18 mouse cellular contexts compared by ENCODE assay signal in the genomic region with DNA sequence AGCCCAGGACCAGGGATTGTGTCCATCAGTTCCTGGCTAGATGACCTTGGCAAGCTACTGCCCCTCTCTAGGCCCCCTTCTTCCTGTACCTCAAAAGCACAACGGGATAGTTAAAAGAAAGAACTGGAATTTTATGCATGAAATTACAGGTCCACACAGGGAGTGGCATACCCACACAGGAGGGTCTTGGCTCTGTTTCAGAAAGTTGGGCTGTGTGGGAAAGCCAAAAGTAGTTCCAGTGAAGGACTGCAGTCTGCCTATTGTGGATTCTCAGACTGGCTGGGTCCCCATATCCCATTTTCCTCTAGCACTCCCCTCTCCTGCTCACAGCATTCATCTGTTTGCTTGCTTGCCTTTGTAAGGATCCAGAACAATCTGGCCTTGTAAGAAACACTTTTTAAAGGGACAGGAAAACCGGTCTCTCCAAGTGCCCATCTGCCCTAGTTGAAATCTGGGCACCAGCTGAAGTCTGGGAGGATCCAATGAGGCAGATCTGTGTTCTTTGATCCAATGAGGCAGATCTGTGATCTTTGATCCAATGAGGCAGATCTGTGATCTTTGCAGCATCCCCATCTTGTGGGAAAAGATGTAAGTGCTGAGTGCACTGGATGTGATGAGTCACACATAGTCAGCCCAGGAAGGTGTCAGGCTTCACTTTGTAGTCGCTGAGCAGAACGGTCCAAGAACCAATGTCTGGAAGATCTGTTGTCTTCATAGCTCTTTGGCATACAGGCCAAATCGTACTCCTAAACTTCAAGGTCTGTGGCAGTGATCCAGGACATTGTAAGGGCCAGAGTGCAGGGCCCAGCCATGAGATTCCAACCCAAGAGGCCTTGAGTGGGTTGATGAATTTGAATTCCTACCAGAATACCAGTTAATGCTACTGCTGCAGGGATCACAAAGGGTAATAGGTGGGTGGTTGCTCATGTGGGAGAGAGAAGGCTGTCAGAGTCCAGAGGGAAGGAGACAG. TPM values are rescaled to one million over a fixed set of nuclear protein-coding genes. Genes with fewer than 3 reads are reported as not detected.
A peak's percentile ranks its signal among the peaks of the same experiment; 100 is the strongest.
DNase-seq lines count a peak whose midpoint lies in the region; ATAC-seq and TF ChIP-seq lines count a peak whose summit lies in the region.
"Had no signal": no experiment of that assay in that cellular context is flagged by ENCODE, and none has a peak within 500 bp of the region (broad histone marks: within the 10 kb centered on the region; RNA-seq: fewer than 3 reads in every experiment).

No protein-coding gene starts in this region.

- no peaks in the 10 kb centered on the region for H3K4me1 ChIP-seq in liver, adult 2 months (ENCODE audit: control insufficient read depth, insufficient read depth, low read length)
- H3K4me1 ChIP-seq in liver, postnatal 0 days (ENCODE audit: insufficient read depth) = 0 out of 2 replicates have a peak, but pooled peaks cover 2% of the 10 kb centered on the region

- no peaks in the 10 kb centered on the region for H3K79me2 ChIP-seq in liver, adult 2 months (ENCODE audit: control insufficient read depth, insufficient read depth, low read length)

- H3K27ac ChIP-seq in liver, adult 2 months (replicated peaks; ENCODE audit: insufficient read depth, low read depth, low read length) = no peak overlapping the region
- no peak overlapping the region for H3K27ac ChIP-seq in liver, postnatal 0 days (ENCODE audit: low read depth)
- H3K27ac ChIP-seq: embryonic facial prominence, embryonic 12.5 days; forebrain, embryonic 10.5 days; kidney, postnatal 0 days; limb, embryonic 12.5 days; stomach, embryonic 15.5 days had no signal

- DNase-seq in cerebellum, adult 9-11 months = peak; percentile 24
- peak; percentile 25 for DNase-seq in liver, adult 2 months (ENCODE audit: extremely low read depth, low read depth, low spot score)
- DNase-seq in liver, postnatal 0 days = no peak
- no peak for DNase-seq in Patski (ENCODE audit: low read depth, low spot score)
- DNase-seq in layer of hippocampus, postnatal 36 days = peak; percentile 38 to 42
- DNase-seq in heart, adult 18-20 months = no peak
- DNase-seq in cerebellum, postnatal 25 days = no peak
- DNase-seq: cerebellum, adult 8-10 months; heart, postnatal 14 days; lung, adult 18-20 months; thymus, postnatal 14 days had no signal

- H3K27me3 ChIP-seq in liver, adult 2 months (ENCODE audit: control insufficient read depth, insufficient read depth, low read length) = no peaks in the 10 kb centered on the region
- H3K27me3 ChIP-seq in liver, postnatal 0 days (ENCODE audit: insufficient read depth, low read length) = peaks cover 22% of the 10 kb centered on the region
- H3K27me3 ChIP-seq in Patski = peaks cover 25% of the 10 kb centered on the region

- WGBS in liver, adult 2 months = 68% methylated on average over 5 of the region's 5 CpGs
- 65% methylated on average over 5 of the region's 5 CpGs for WGBS in liver, postnatal 0 days (ENCODE audit: insufficient replicate concordance)

- no peak for TF ChIP-seq CTCF in liver, adult 2 months (IDR thresholded peaks at IDR 0.05; ENCODE audit: low read depth, low read length)
- no peak for TF ChIP-seq CTCF in liver, postnatal 0 days (IDR thresholded peaks at IDR 0.05; ENCODE audit: low read depth)
- TF ChIP-seq CTCF in Patski (IDR thresholded peaks at IDR 0.05) = no peak

- no peak for ATAC-seq in cerebellum, adult (ENCODE audit: insufficient number of reproducible peaks, low FRiP score, low TSS enrichment)
- no peak for ATAC-seq in liver, postnatal 0 days
- ATAC-seq in Patski = peak; percentile 60

- POLR2A ChIA-PET in Patski (lab: Charles Lee) = no interaction called here

- no peak overlapping the region for H3K9ac ChIP-seq in liver, adult 2 months (ENCODE audit: low read depth, low read length)
- no peak overlapping the region for H3K9ac ChIP-seq in liver, postnatal 0 days (replicated peaks)
- H3K9ac ChIP-seq: embryonic facial prominence, embryonic 12.5 days; limb, embryonic 12.5 days; stomach, embryonic 15.5 days had no signal

- no peak for TF ChIP-seq POLR2A in liver, adult 2 months (IDR thresholded peaks at IDR 0.05; ENCODE audit: extremely low read depth, insufficient read depth, low read length)

- no peak for TF ChIP-seq EP300 in liver, postnatal 0 days (IDR thresholded peaks at IDR 0.05; ENCODE audit: low read depth)

- no peaks in the 10 kb centered on the region for H3K36me3 ChIP-seq in liver, adult 2 months (ENCODE audit: control insufficient read depth, insufficient read depth, low read length)
- no peaks in the 10 kb centered on the region for H3K36me3 ChIP-seq in liver, postnatal 0 days (replicated peaks; ENCODE audit: insufficient read depth, low read length)
- H3K36me3 ChIP-seq: embryonic facial prominence, embryonic 12.5 days; forebrain, embryonic 10.5 days; limb, embryonic 12.5 days; stomach, embryonic 15.5 days had no signal

- H3K4me3 ChIP-seq in liver, adult 2 months (ENCODE audit: insufficient read depth, low read depth, low read length) = no peak overlapping the region
- H3K4me3 ChIP-seq in liver, postnatal 0 days (ENCODE audit: low read depth, low read length) = no peak overlapping the region
- H3K4me3 ChIP-seq: embryonic facial prominence, embryonic 12.5 days; forebrain, embryonic 10.5 days; limb, embryonic 12.5 days; stomach, embryonic 15.5 days had no signal

- no peak overlapping the region for H3K4me2 ChIP-seq in liver, postnatal 0 days (ENCODE audit: low read depth, low read length)
- H3K4me2 ChIP-seq: embryonic facial prominence, embryonic 12.5 days; limb, embryonic 12.5 days; stomach, embryonic 15.5 days had no signal

- in situ Hi-C loops in Patski (cut with MboI; ENCODE audit: low pct_unique_long_range_greater_than_20kb) = no loop called here

- CTCF ChIA-PET in Patski (lab: Charles Lee) = interaction anchor here (1.3 kb wide), 1 partner anchor 88 kb away, joined by 3 read pairs; no protein-coding TSS in a partner anchor

- no peaks in the 10 kb centered on the region for H3K9me3 ChIP-seq in liver, postnatal 0 days (ENCODE audit: low read length)
- H3K9me3 ChIP-seq: embryonic facial prominence, embryonic 12.5 days; forebrain, embryonic 10.5 days; limb, embryonic 12.5 days; stomach, embryonic 15.5 days had no signal

RNA-seq across cellular contexts. Expression of a gene that starts 4.0 kb away (rescaled TPM):
- total RNA-seq in liver, adult 2 months (2014; rRNA removed) = not detected in 2 replicates
- polyA plus RNA-seq in liver, adult 2 months (2012; rRNA removed) = not detected in 2 replicates
- not detected in 2 replicates for polyA plus RNA-seq in liver, postnatal 0 days (2015; fragmentation: Nextera tagmentation; extraction: Ambion mirVana)
- polyA plus RNA-seq in Patski (2021) = not detected
- 100 to 1,000 TPM; 195 to 199 TPM for total RNA-seq in layer of hippocampus, postnatal 36 days (2021)
- 1 to 10 TPM; 7.2 to 7.9 TPM for total RNA-seq in heart, adult 18-20 months (2021)
- total RNA-seq: megakaryocyte, adult 5-6 weeks had no signal
- polyA plus RNA-seq: forebrain, embryonic 10.5 days; limb, embryonic 12.5 days had no signal

RNA-seq across cellular contexts. Expression of a gene that starts 46.4 kb away (rescaled TPM):
- total RNA-seq in liver, adult 2 months (2014; rRNA removed) = 85.8 and 118 TPM in 2 replicates
- polyA plus RNA-seq in liver, adult 2 months (2012; rRNA removed) = 11.9 and 19.8 TPM in 2 replicates
- 4.6 and 14.3 TPM in 2 replicates for polyA plus RNA-seq in liver, postnatal 0 days (2015; fragmentation: Nextera tagmentation; extraction: Ambion mirVana)
- 6.8 TPM for polyA plus RNA-seq in Patski (2021)
- total RNA-seq in layer of hippocampus, postnatal 36 days (2021) = 10 to 100 TPM; 25.1 to 26.3 TPM
- total RNA-seq in heart, adult 18-20 months (2021) = 100 to 1,000 TPM; 161 to 165 TPM

Comparison
In these comparisons a context has a peak if more than half of its experiments do, and no peak if none do; other contexts are left out.
1. DNase-seq: peak in cerebellum, adult 9-11 months (single experiment), liver, adult 2 months (single experiment) and layer of hippocampus, postnatal 36 days (2 of 2); none in liver, postnatal 0 days (single experiment), Patski (single experiment), heart, adult 18-20 months (0 of 2) and cerebellum, postnatal 25 days (0 of 2).
2. RNA of a gene that starts 4.0 kb away (total RNA-seq): 195 to 199 TPM in layer of hippocampus, postnatal 36 days; 7.2 to 7.9 TPM in heart, adult 18-20 months and not detected in liver, adult 2 months; every median in the first group is over 10 times any median in the second.